Mouse (Mus musculus): ENCODE data around the gene Dnajc5g.

Dnajc5g gene

GRCm38 (mm10) chr5:31105814-31106335, at the start of gene Dnajc5g:
TSS of gene Dnajc5g (plus strand) at chr5:31106285.
- DNase-seq, result no peak

- DNase-seq, result no peak
Observed at GRCm38 (mm10) chr5:31069810-31070209, 36.3 kb upstream of the Dnajc5g start.

- DNase-seq, result no peak
Observed at GRCm38 (mm10) chr5:31071059-31071458, 35.0 kb upstream of the Dnajc5g start.

GRCm38 (mm10) chr5:31071821-31072220, 34.3 kb upstream of the Dnajc5g start:
- DNase-seq, result no peak

GRCm38 (mm10) chr5:31073176-31073575, 32.9 kb upstream of the Dnajc5g start:
- DNase-seq, result no peak

GRCm38 (mm10) chr5:31076346-31076745, 29.7 kb upstream of the Dnajc5g start:
- no peak for DNase-seq

GRCm38 (mm10) chr5:31080059-31080794, 25.9 kb upstream of the Dnajc5g start:
- DNase-seq, result no peak

- no peak for DNase-seq
Observed at GRCm38 (mm10) chr5:31080795-31081164, 25.3 kb upstream of the Dnajc5g start.

- DNase-seq, result peak; percentile 54
Observed at GRCm38 (mm10) chr5:31081386-31081785, 24.7 kb upstream of the Dnajc5g start.

- DNase-seq, result peak; percentile 73
Observed at GRCm38 (mm10) chr5:31082355-31082754, 23.7 kb upstream of the Dnajc5g start.

- no peak for DNase-seq
Observed at GRCm38 (mm10) chr5:31082935-31083625, 23.0 kb upstream of the Dnajc5g start.

GRCm38 (mm10) chr5:31083949-31084348, 22.1 kb upstream of the Dnajc5g start:
- peak; percentile 25 for DNase-seq

GRCm38 (mm10) chr5:31086606-31087005, 19.5 kb upstream of the Dnajc5g start:
- no peak for DNase-seq

GRCm38 (mm10) chr5:31087131-31087530, 19.0 kb upstream of the Dnajc5g start:
- DNase-seq, result no peak

GRCm38 (mm10) chr5:31092231-31092975, 13.7 kb upstream of the Dnajc5g start:
- DNase-seq, result peak; percentile 11

- peak; percentile 61 for DNase-seq
Observed at GRCm38 (mm10) chr5:31093151-31094041, 12.7 kb upstream of the Dnajc5g start.

GRCm38 (mm10) chr5:31094100-31094798, 11.8 kb upstream of the Dnajc5g start:
- DNase-seq, result peak; percentile 48

GRCm38 (mm10) chr5:31094799-31095691, 11.0 kb upstream of the Dnajc5g start:
- DNase-seq, result peak; percentile 60

GRCm38 (mm10) chr5:31095711-31096480, 10.2 kb upstream of the Dnajc5g start:
- DNase-seq, result peak; percentile 11

GRCm38 (mm10) chr5:31108000-31108490, 2.0 kb downstream of the Dnajc5g start, which contains the start of gene Slc30a3:
TSS of gene Slc30a3 (minus strand) at chr5:31108237.
- no peak for DNase-seq

All from embryo, embryonic 11 days (tissue).